In the genomic region with DNA sequence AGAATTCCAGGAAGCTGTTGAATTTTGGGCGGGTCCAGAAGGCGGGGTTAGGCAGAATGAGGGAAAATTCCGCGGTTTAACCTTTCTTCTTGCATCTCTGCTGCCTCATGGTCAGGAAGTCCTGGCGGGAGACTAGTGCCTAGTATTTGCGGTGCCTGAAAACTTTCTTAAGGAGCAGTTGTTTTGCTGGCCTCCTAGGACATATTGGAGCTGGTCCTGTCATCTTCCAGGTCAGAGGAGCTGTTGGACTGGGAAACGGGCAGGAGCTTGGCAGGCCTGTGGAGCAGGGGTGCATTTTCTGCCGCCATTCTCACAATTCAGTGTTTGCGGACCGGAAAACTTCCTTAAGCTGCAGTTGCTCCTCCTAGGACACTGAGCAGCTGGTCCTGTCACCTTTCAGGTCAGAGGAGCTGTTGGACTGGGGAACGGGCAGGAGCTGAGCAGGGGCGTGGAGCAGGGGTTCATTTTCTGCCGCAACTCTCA, we compare ENCODE assay signal across 8 mouse cellular contexts. TPM values are rescaled to one million over a fixed set of nuclear protein-coding genes. Genes with fewer than 3 reads are reported as not detected.
DNase-seq lines count a peak whose midpoint lies in the region; ATAC-seq and TF ChIP-seq lines count a peak whose summit lies in the region.

No protein-coding gene starts in this region.

- TF ChIP-seq POLR2A in heart, adult 2 months (IDR thresholded peaks at IDR 0.05; ENCODE audit: insufficient read depth, low read depth, low read length) = no peak
- no peak for TF ChIP-seq POLR2A in MEL (IDR thresholded peaks at IDR 0.05; ENCODE audit: control insufficient read depth in 1 of 2, insufficient read depth in 1 of 2, low read depth in 1 of 2, low read length in 2 of 2, poor library complexity in 1 of 2)

- peak overlapping the region; percentile 23 for H3K4me2 ChIP-seq in heart, postnatal 0 days (ENCODE audit: low read depth, low read length)
- H3K4me2 ChIP-seq in liver, embryonic 16.5 days (ENCODE audit: low read depth, low read length) = peak overlapping the region; percentile 41

- H3K9me3 ChIP-seq in MEL (replicated peaks; ENCODE audit: insufficient read depth, low read length) = no peaks in the 10 kb centered on the region
- H3K9me3 ChIP-seq in heart, postnatal 0 days (replicated peaks; ENCODE audit: control insufficient read depth, low read length) = peaks cover 9% of the 10 kb centered on the region; the same call in 1 of the 2 replicates
- no peaks in the 10 kb centered on the region for H3K9me3 ChIP-seq in liver, embryonic 16.5 days (replicated peaks; ENCODE audit: control insufficient read depth, low read length)

- no peak for TF ChIP-seq CTCF in heart, adult 2 months (IDR thresholded peaks at IDR 0.05)
- TF ChIP-seq CTCF in MEL (IDR thresholded peaks at IDR 0.05 in 2 of 3, conservative IDR thresholded peaks at IDR 0.05 in 1 of 3; ENCODE audit: control insufficient read depth in 1 of 3, insufficient read depth in 1 of 3, low read depth in 2 of 3, low read length in 3 of 3, poor library complexity in 1 of 3, severe bottlenecking in 1 of 3) = no peak
- no peak for TF ChIP-seq CTCF in heart, postnatal 0 days (IDR thresholded peaks at IDR 0.05; ENCODE audit: low read depth)

- no peak overlapping the region for H3K9ac ChIP-seq in heart, adult 2 months (ENCODE audit: low read depth, low read length)
- peak overlapping the region; percentile 76 for H3K9ac ChIP-seq in MEL (ENCODE audit: control insufficient read depth, low read depth, low read length, poor library complexity, severe bottlenecking)
- no peak overlapping the region for H3K9ac ChIP-seq in heart, postnatal 0 days (replicated peaks; ENCODE audit: low read depth, low read length)
- H3K9ac ChIP-seq in liver, embryonic 16.5 days (ENCODE audit: low read depth, low read length) = peak overlapping the region; percentile 29

- ATAC-seq in heart, postnatal 0 days (ENCODE audit: insufficient read depth, low read depth) = no peak
- ATAC-seq in liver, embryonic 16.5 days (ENCODE audit: low read depth) = no peak

- no peaks in the 10 kb centered on the region for H3K79me2 ChIP-seq in heart, adult 2 months (replicated peaks; ENCODE audit: control insufficient read depth, insufficient read depth, low read length)
- peaks cover 3% of the 10 kb centered on the region for H3K79me2 ChIP-seq in MEL (ENCODE audit: control insufficient read depth, insufficient read depth, low read length, poor library complexity)

- peak overlapping the region; percentile 36 for H3K4me3 ChIP-seq in heart, adult 2 months
- peak overlapping the region; percentile 80 to 82 for H3K4me3 ChIP-seq in MEL (ENCODE audit: control insufficient read depth in 1 of 2, insufficient read depth in 1 of 2, low read depth in 2 of 2, low read length in 2 of 2)
- H3K4me3 ChIP-seq in heart, postnatal 0 days (ENCODE audit: low read depth, low read length) = 0 out of 2 replicates have a peak overlapping the region, but pooled peaks have one; percentile 1
- peak overlapping the region; percentile 50 for H3K4me3 ChIP-seq in liver, embryonic 16.5 days (ENCODE audit: low read depth, low read length)

- WGBS in heart, adult 2 months = 45% methylated on average over 13 of the region's 13 CpGs
- 43% methylated on average over 13 of the region's 13 CpGs for WGBS in heart, postnatal 0 days
- WGBS in liver, embryonic 16.5 days (ENCODE audit: insufficient replicate concordance) = 33% methylated on average over 13 of the region's 13 CpGs

- no peaks in the 10 kb centered on the region for H3K36me3 ChIP-seq in heart, adult 2 months (ENCODE audit: control insufficient read depth, insufficient read depth, low read length)
- no peaks in the 10 kb centered on the region for H3K36me3 ChIP-seq in MEL (ENCODE audit: control insufficient read depth in 1 of 2, insufficient read depth in 2 of 2, low read length in 2 of 2)
- no peaks in the 10 kb centered on the region for H3K36me3 ChIP-seq in heart, postnatal 0 days (replicated peaks; ENCODE audit: control insufficient read depth, insufficient read depth, low read length)
- H3K36me3 ChIP-seq in liver, embryonic 16.5 days (ENCODE audit: control insufficient read depth, insufficient read depth) = no peaks in the 10 kb centered on the region

- intact Hi-C loops in heart, adult 2 months (cut with DNase I) = no loop called here

- no peaks in the 10 kb centered on the region for H3K4me1 ChIP-seq in heart, adult 2 months (ENCODE audit: control insufficient read depth, insufficient read depth, low read length)
- H3K4me1 ChIP-seq in MEL (ENCODE audit: control insufficient read depth in 1 of 2, insufficient read depth in 2 of 2, low read length in 2 of 2) = 0 out of 4 replicates have a peak, but pooled peaks cover 0 to 2% of the 10 kb centered on the region in 2 experiments
- H3K4me1 ChIP-seq in heart, postnatal 0 days (ENCODE audit: control insufficient read depth, insufficient read depth) = no peaks in the 10 kb centered on the region
- H3K4me1 ChIP-seq in liver, embryonic 16.5 days (ENCODE audit: control insufficient read depth, low read depth, low read length) = no peaks in the 10 kb centered on the region

- no peak for DNase-seq in heart, adult 2 months
- DNase-seq in heart, postnatal 4 days = no peak
- peak; percentile 43 for DNase-seq in MEL (ENCODE audit: low read depth, low spot score)
- DNase-seq in heart, postnatal 0 days (ENCODE audit: low spot score) = no peak
- no peak for DNase-seq in spleen, postnatal 10 days (ENCODE audit: low spot score in 2 of 2)
- no peak for DNase-seq in cerebellum, adult 18-20 months
- DNase-seq in Muller cell, postnatal 12 days (ENCODE audit: inconsistent ontology term) = no peak

- H3K27ac ChIP-seq in heart, adult 2 months = peak overlapping the region; percentile 52; the same call in 1 of the 2 replicates
- H3K27ac ChIP-seq in MEL (ENCODE audit: control insufficient read depth, low read depth, low read length) = no peak overlapping the region
- H3K27ac ChIP-seq in heart, postnatal 0 days (ENCODE audit: low read depth) = no peak overlapping the region
- H3K27ac ChIP-seq in liver, embryonic 16.5 days (ENCODE audit: low read length) = no peak overlapping the region

- H3K27me3 ChIP-seq in heart, adult 2 months (ENCODE audit: control insufficient read depth, insufficient read depth, low read length) = no peaks in the 10 kb centered on the region
- H3K27me3 ChIP-seq in MEL (ENCODE audit: control insufficient read depth in 1 of 2, insufficient read depth in 2 of 2, low read length in 2 of 2) = no peaks in the 10 kb centered on the region
- H3K27me3 ChIP-seq in heart, postnatal 0 days (ENCODE audit: control insufficient read depth, insufficient read depth, low read length) = no peaks in the 10 kb centered on the region
- no peaks in the 10 kb centered on the region for H3K27me3 ChIP-seq in liver, embryonic 16.5 days (ENCODE audit: control insufficient read depth, insufficient read depth, low read depth, low read length)

- TF ChIP-seq EP300 in heart, adult 2 months (IDR thresholded peaks at IDR 0.05; ENCODE audit: insufficient read depth, low read depth, low read length) = no peak
- no peak for TF ChIP-seq EP300 in MEL (IDR thresholded peaks at IDR 0.05; ENCODE audit: low read depth in 1 of 2, low read length in 2 of 2)
- no peak for TF ChIP-seq EP300 in heart, postnatal 0 days (IDR thresholded peaks at IDR 0.05; ENCODE audit: low read depth)

- TF ChIP-seq RAD21 in MEL (IDR thresholded peaks at IDR 0.05; ENCODE audit: low read depth, low read length) = no peak

TF ChIP-seq in MEL, 35 proteins besides CTCF, POLR2A, EP300 and RAD21:
- TF ChIP-seq NELFE (IDR thresholded peaks at IDR 0.05; ENCODE audit: low read depth, low read length) (0 out of 2 replicates have a peak, but pooled peaks have one; percentile 26), TBP (IDR thresholded peaks at IDR 0.05; ENCODE audit: low read depth, low read length) (no peak)
TF ChIP-seq in MEL: peak in this region for 1.

RNA-seq across cellular contexts. Expression of a gene that starts 43.1 kb away (rescaled TPM):
- 1 to 10 TPM; 9.0 to 9.4 TPM for total RNA-seq in heart, adult 2 months (2021)
- polyA plus RNA-seq in heart, adult 2 months (2012; rRNA removed) = 0.20 and 3.6 TPM in 2 replicates
- 1 to 10 TPM; 6.0 to 6.7 TPM for total RNA-seq in heart, postnatal 4 days (2021)
- 1.7 TPM in 2 replicates for total RNA-seq in MEL (2012; rRNA removed)
- polyA plus RNA-seq in MEL (2012; ENCODE audit: insufficient read depth in 1 of 2, insufficient read length in 2 of 2, low read depth in 1 of 2, low replicate concordance in 2 of 2, missing spikeins in 1 of 2) = under 1 TPM in 1 of 2 experiments, not detected in 1; 0.99 TPM
- total RNA-seq in heart, postnatal 0 days (2014; rRNA removed; ENCODE audit: low replicate concordance) = not detected in 2 replicates
- 4.5 and 4.7 TPM in 2 replicates for polyA plus RNA-seq in heart, postnatal 0 days (2015; fragmentation: Nextera tagmentation; extraction: Ambion mirVana)
- 1.2 and 1.6 TPM in 2 replicates for polyA plus RNA-seq in liver, embryonic 16.5 days (2015; fragmentation: Nextera tagmentation; extraction: Ambion mirVana)

Comparison
In these comparisons a context has a peak if more than half of its experiments do, and no peak if none do; other contexts are left out.
1. H3K4me3 ChIP-seq: peak in every context shown above with its lines; median percentile 81 in MEL; 50 in liver, embryonic 16.5 days; 36 in heart, adult 2 months; 1 in heart, postnatal 0 days.
2. H3K9ac ChIP-seq: peak in MEL (single experiment) and liver, embryonic 16.5 days (single experiment); none in heart, adult 2 months (single experiment) and heart, postnatal 0 days (single experiment).